Mouse (Mus musculus) myocyte (in vitro differentiated cells): ENCODE measurements around the gene Sugp2.

Experiments used
- CEBPB ChIP-seq: IDR thresholded peaks from 2 replicates; pipeline ENCODE4 v1.6.1; 2011; ENCODE audit warnings: mild to moderate bottlenecking, moderate library complexity; ENCODE audit not compliant: poor library complexity, insufficient read depth, severe bottlenecking
- E2F4 ChIP-seq: IDR thresholded peaks from one replicate; pipeline ENCODE4 v1.6.1; 2011; ENCODE audit warnings: mild to moderate bottlenecking, control low read depth, moderate library complexity; ENCODE audit not compliant: insufficient read depth
- MAX ChIP-seq: IDR thresholded peaks from one replicate; pipeline ENCODE4 v1.6.1; 2011; ENCODE audit warnings: low read depth, mild to moderate bottlenecking, control low read depth
- MYOG ChIP-seq, 3 experiments: IDR thresholded peaks; one replicate each; pipeline ENCODE4 v1.6.1; 2011; ENCODE audit warnings: control low read depth in 2 of 3, low read depth in 2 of 3, mild to moderate bottlenecking in 2 of 3; ENCODE audit not compliant: insufficient read length in 2 of 3, control insufficient read depth in 1 of 3, insufficient read depth in 1 of 3
- POLR2A ChIP-seq: IDR thresholded peaks from one replicate; pipeline ENCODE4 v1.6.1; 2011; ENCODE audit warnings: low read depth, mild to moderate bottlenecking, control low read depth, moderate library complexity; ENCODE audit not compliant: insufficient read length
- SRF ChIP-seq: IDR thresholded peaks from one replicate; pipeline ENCODE4 v1.6.1; 2011; ENCODE audit warnings: low read depth; ENCODE audit not compliant: control insufficient read depth, insufficient read length
- TCF3 ChIP-seq: IDR thresholded peaks from one replicate; pipeline ENCODE4 v1.6.1; 2011; ENCODE audit warnings: low read depth, control low read depth; ENCODE audit not compliant: insufficient read length
- USF1 ChIP-seq: IDR thresholded peaks from one replicate; pipeline ENCODE4 v1.6.1; 2011; ENCODE audit warnings: low read depth, mild to moderate bottlenecking, control low read depth, moderate library complexity

GRCm38 (mm10) chr8:70211275-70211674, 22.8 kb upstream of the Sugp2 start:
- TF ChIP-seq POLR2A (no peak), SRF (no peak), MYOG (IDR thresholded peaks at IDR 0.05; ENCODE audit: control insufficient read depth in 1 of 3, insufficient read depth in 1 of 3, insufficient read length in 2 of 3, low read depth in 2 of 3) (no peak), USF1 (no peak), MAX (no peak), CEBPB (no peak), E2F4 (no peak), TCF3 (no peak)
